Mouse (Mus musculus) cerebellum, adult 18-20 months (tissue): ENCODE measurements at regions not wholly inside any gene's neighbourhood (a gene's known extent, or its start where the extent isn't known, plus 50 kb on each side); places are given as distances from the start of the nearest gene placed in this dataset.

Experiments
- DNase-seq, 2 experiments: peaks; one replicate each; pipeline ENCODE4 v3.0.0; 2021

GRCm38 (mm10) chr7:111322901-111323300 is 240.1 kb upstream of the Eif4g2 start:
- no peak for DNase-seq

GRCm38 (mm10) chr7:111319917-111320316 is 237.1 kb upstream of the Eif4g2 start:
- no peak for DNase-seq

GRCm38 (mm10) chr7:111316479-111316990 is 233.7 kb upstream of the Eif4g2 start:
- DNase-seq = no peak

GRCm38 (mm10) chr7:111313921-111314320 is 231.1 kb upstream of the Eif4g2 start:
- no peak for DNase-seq

GRCm38 (mm10) chr7:111305196-111305595 is 222.4 kb upstream of the Eif4g2 start:
- no peak for DNase-seq

GRCm38 (mm10) chr7:111301791-111302488 is 219.1 kb upstream of the Eif4g2 start:
- no peak for DNase-seq

- peak; percentile 14 to 27 for DNase-seq
Observed at GRCm38 (mm10) chr7:111297174-111297902, 214.5 kb upstream of the Eif4g2 start.

- no peak for DNase-seq
Observed at GRCm38 (mm10) chr7:111283411-111283955, 200.7 kb upstream of the Eif4g2 start.

GRCm38 (mm10) chr7:111282314-111282713 is 199.5 kb upstream of the Eif4g2 start:
- DNase-seq = no peak

- no peak for DNase-seq
Observed at GRCm38 (mm10) chr7:111277703-111278102, 194.9 kb upstream of the Eif4g2 start.

GRCm38 (mm10) chr7:111273839-111274238 is 191.0 kb upstream of the Eif4g2 start:
- no peak for DNase-seq

- DNase-seq = no peak
Observed at GRCm38 (mm10) chr7:111270874-111271273, 188.0 kb upstream of the Eif4g2 start.

GRCm38 (mm10) chr7:111268197-111268596 is 185.4 kb upstream of the Eif4g2 start:
- DNase-seq = no peak

- DNase-seq = no peak
Observed at GRCm38 (mm10) chr7:111263302-111263701, 180.5 kb upstream of the Eif4g2 start.

- DNase-seq = no peak
Observed at GRCm38 (mm10) chr7:111259630-111260574, 177.1 kb upstream of the Eif4g2 start.

- no peak for DNase-seq
Observed at GRCm38 (mm10) chr7:111257842-111258241, 175.0 kb upstream of the Eif4g2 start.

- no peak for DNase-seq
Observed at GRCm38 (mm10) chr7:111256199-111256598, 173.4 kb upstream of the Eif4g2 start.

GRCm38 (mm10) chr7:111249606-111250005 is 166.8 kb upstream of the Eif4g2 start:
- peak; percentile 61 to 74 for DNase-seq

- DNase-seq = no peak
Observed at GRCm38 (mm10) chr7:111245488-111245887, 162.7 kb upstream of the Eif4g2 start.

GRCm38 (mm10) chr7:111245067-111245466 is 162.2 kb upstream of the Eif4g2 start:
- no peak for DNase-seq

GRCm38 (mm10) chr7:111243831-111244230 is 161.0 kb upstream of the Eif4g2 start:
- no peak for DNase-seq

- DNase-seq = no peak
Observed at GRCm38 (mm10) chr7:111242646-111243045, 159.8 kb upstream of the Eif4g2 start.

- peak; percentile 15 to 30 for DNase-seq
Observed at GRCm38 (mm10) chr7:111241538-111241937, 158.7 kb upstream of the Eif4g2 start.
